Mouse (Mus musculus) midbrain, embryonic 14.5 days (tissue): ENCODE data around the gene Hsd3b5. TPM values are rescaled to one million over a fixed set of nuclear protein-coding genes. Genes with fewer than 3 reads are reported as not detected.
A peak's percentile ranks its signal among the peaks of the same experiment; 100 is the strongest.
"Not testable (repeated sequence)": the region's sequence is repeated elsewhere in the genome, so short reads cannot be mapped to it uniquely, and the experiment has no call there.

Source experiments
- ATAC-seq: fragments of 200-750 bp; cut with Nextera tagmentation; 2 replicates; pipeline ENCODE4 v1.8.0; 2017; ENCODE audit warnings: moderate number of reproducible peaks, moderate library complexity; ENCODE audit not compliant: low FRiP score, low TSS enrichment
- DNase-seq: peaks from one replicate; pipeline ENCODE4 v3.0.0-alpha.2; 2015
- H3K27ac ChIP-seq: fragments of 300-500 bp; sonication (generic); replicated peaks from 2 replicates; pipeline ENCODE4 v1.5.1; 2014; ENCODE audit warnings: mild to moderate bottlenecking, low read depth, low read length, moderate library complexity
- H3K27me3 ChIP-seq: fragments of 300-500 bp; sonication (generic); 2 replicates; pipeline ENCODE4 v1.6.1; 2014; ENCODE audit warnings: low read length, control low read depth, mixed read lengths; ENCODE audit not compliant: control insufficient read depth, insufficient read depth
- H3K36me3 ChIP-seq: fragments of 300-500 bp; sonication (generic); 2 replicates; pipeline ENCODE4 v1.6.1; 2014; ENCODE audit warnings: low read length, control low read depth; ENCODE audit not compliant: control insufficient read depth, insufficient read depth
- H3K4me1 ChIP-seq: fragments of 300-500 bp; sonication (generic); 2 replicates; pipeline ENCODE4 v1.6.1; 2014; ENCODE audit warnings: mild to moderate bottlenecking, antibody characterized with exemption, low read length, control low read depth; ENCODE audit not compliant: control insufficient read depth, insufficient read depth
- H3K4me2 ChIP-seq: fragments of 300-500 bp; sonication (generic); 2 replicates; pipeline ENCODE4 v1.6.1; 2014; ENCODE audit warnings: mild to moderate bottlenecking, low read length, moderate library complexity
- H3K4me3 ChIP-seq: fragments of 300-500 bp; sonication (generic); replicated peaks from 2 replicates; pipeline ENCODE4 v1.5.1; 2014; ENCODE audit warnings: low read depth, low read length
- H3K9ac ChIP-seq: fragments of 300-500 bp; sonication (generic); replicated peaks from 2 replicates; pipeline ENCODE4 v1.6.1; 2014; ENCODE audit warnings: mild to moderate bottlenecking, low read length, moderate library complexity
- H3K9me3 ChIP-seq: fragments of 300-500 bp; sonication (generic); 2 replicates; pipeline ENCODE4 v1.6.1; 2016; ENCODE audit warnings: low read length, control low read depth, mixed read lengths; ENCODE audit not compliant: control insufficient read depth
- WGBS: fragments of 180-500 bp; shearing (Covaris S2); extraction: QIAGEN DNeasy Blood & Tissue Kit; methylation state at CpG from one replicate; pipeline ENCODE4 v1.1.7; 2014; 5-methylcytosine and 5-hydroxymethylcytosine counted together
- polyA plus RNA-seq: library from polyadenylated mRNA; unstranded; fragments of >200 nt; fragmentation: Nextera tagmentation; extraction: Ambion mirVana; gene quantifications from 2 replicates; pipeline ENCODE4 v1.2.1, GENCODE M21; 2014

Hsd3b5 gene
- polyA plus RNA-seq = not detected in 2 replicates

DNA sequence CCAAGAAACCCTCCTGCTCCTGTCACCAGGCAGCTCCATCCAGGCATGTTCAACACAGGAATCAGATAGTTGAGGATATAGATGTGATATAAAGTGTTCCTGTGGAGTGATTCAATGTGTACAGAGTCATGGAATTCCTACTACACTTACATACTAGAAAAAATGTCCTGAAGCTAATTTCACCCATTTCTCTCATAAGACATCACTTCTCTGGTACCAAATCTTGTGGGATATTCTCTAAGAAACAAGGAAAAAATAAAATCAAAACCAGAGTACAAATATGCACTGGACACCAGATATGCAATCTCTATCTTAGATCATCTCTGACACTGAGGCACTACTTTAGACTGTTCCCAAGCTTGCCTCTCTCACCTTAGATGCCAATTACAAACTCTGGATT lies at the start of gene Hsd3b5:
TSS of gene Hsd3b5 (minus strand) at position 101 of the 400 bp plus-strand sequence.
- Histone ChIP-seq H3K27ac (no peak within 1 kb of the TSS), H3K4me2 (no peak within 1 kb of the TSS), H3K9ac (no peak within 1 kb of the TSS), H3K4me3 (no peak within 1 kb of the TSS), H3K9me3 (no peaks in the 10 kb centered on the region), H3K4me1 (no peaks in the 10 kb centered on the region), H3K36me3 (no peaks in the 10 kb centered on the region), H3K27me3 (no peaks in the 10 kb centered on the region)
- no peak for ATAC-seq
- no peak for DNase-seq

DNA sequence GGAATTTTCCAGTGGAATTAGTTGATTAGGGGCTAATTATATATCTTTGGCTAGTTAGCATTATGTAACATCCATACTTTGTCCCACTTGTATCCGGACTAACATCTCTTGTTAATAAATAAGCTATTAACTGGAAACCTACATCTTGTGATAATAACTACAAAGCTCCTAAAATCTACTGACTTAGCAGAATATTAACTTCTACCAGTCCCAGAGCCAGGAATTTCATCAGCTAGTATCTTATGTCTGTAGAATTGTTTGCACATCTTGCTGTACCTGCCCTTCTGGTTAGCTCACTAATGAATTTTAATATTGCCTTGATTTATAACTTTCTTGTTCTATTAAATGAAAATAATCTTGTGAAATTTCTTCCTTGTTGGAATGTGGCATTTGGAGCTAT lies 5.1 kb upstream of the Hsd3b5 start:
- H3K27me3 ChIP-seq = no peaks in the 10 kb centered on the region
- ATAC-seq (no peak), DNase-seq (no peak)
- no peaks in the 10 kb centered on the region for H3K9me3 ChIP-seq
- H3K27ac ChIP-seq = no peak overlapping the region
- H3K9ac ChIP-seq = no peak overlapping the region
- H3K4me2 ChIP-seq = no peak overlapping the region
- no peaks in the 10 kb centered on the region for H3K4me1 ChIP-seq
- H3K36me3 ChIP-seq = no peaks in the 10 kb centered on the region
- H3K4me3 ChIP-seq = no peak overlapping the region
- whole genome bisulfite sequencing = 94% methylated on average over 1 of the region's 1 CpGs

- H3K4me2 ChIP-seq = no peak overlapping the region
- ATAC-seq (no peak), DNase-seq (no peak)
- H3K4me1 ChIP-seq = no peaks in the 10 kb centered on the region
- H3K9me3 ChIP-seq = no peaks in the 10 kb centered on the region
- H3K27me3 ChIP-seq = no peaks in the 10 kb centered on the region
- H3K27ac ChIP-seq = no peak overlapping the region
- H3K36me3 ChIP-seq = no peaks in the 10 kb centered on the region
- WGBS = 87% methylated on average over 3 of the region's 3 CpGs
- no peak overlapping the region for H3K4me3 ChIP-seq
- no peak overlapping the region for H3K9ac ChIP-seq
Observed at GRCm38 (mm10) chr3:98629633-98630032, 419 bp downstream of the Hsd3b5 start.

DNA sequence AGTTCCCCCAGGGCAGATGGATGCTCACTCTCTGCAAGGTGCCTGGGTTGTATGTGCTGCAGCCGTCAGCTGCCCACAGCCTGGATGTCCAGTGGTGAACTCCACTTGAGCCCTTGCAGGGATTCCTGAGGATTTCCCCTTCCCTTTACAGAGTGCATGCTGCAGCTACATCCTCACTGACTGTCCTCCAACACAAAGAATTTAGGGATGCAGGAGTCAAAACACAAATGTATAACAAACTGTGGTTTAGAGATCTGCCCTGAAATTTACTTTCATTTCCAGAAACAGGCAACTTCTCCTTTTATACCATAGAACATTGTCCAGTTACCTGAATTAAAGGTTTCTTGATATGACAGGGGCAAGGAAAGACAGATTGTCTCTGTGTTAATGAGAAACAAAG lies 13.3 kb downstream of the Hsd3b5 start:
- not testable (repeated sequence) for H3K4me3 ChIP-seq, H3K9me3 ChIP-seq
- 75% methylated on average over 1 of the region's 1 CpGs for WGBS

GRCm38 (mm10) chr3:98616244-98616643 lies 13.8 kb downstream of the Hsd3b5 start:
- H3K27me3 ChIP-seq, H3K27ac ChIP-seq, H3K4me3 ChIP-seq, H3K9me3 ChIP-seq, H3K4me1 ChIP-seq, H3K36me3 ChIP-seq, DNase-seq, H3K4me2 ChIP-seq, H3K9ac ChIP-seq: not testable (repeated sequence)
- 19% methylated on average over 2 of the region's 2 CpGs for WGBS
- ATAC-seq = peak; percentile 47; the same call in 1 of the 2 replicates

More for the DNA sequence above, 13.3 kb downstream of the Hsd3b5 start:
- ATAC-seq, H3K4me2 ChIP-seq, H3K27me3 ChIP-seq, H3K9ac ChIP-seq, H3K4me1 ChIP-seq, H3K27ac ChIP-seq, DNase-seq, H3K36me3 ChIP-seq: not testable (repeated sequence)

DNA sequence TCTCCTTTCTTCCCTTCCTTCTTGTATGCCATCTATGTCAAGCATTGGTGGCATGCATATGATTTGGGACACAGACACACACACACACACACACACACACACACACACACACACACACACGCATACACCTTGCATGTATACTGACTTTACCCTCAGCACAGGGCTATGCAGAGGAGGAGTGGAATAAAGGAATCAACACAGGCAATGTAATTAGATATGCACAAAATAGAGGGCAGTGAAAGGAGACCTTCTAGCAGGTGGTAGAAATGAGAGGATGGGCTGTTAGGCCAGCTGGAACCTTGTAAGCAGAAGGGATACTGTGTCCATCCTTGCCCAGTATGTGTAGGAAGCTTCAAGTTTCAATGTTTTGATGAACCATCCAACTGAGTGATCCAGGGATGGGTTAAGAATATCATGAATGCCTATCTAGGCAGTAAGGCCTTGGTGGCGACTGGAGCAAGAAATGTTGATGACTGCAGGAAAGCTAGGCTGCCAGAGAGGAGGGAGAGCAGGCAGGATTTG lies 15.6 kb downstream of the Hsd3b5 start:
- H3K27me3 ChIP-seq, H3K4me1 ChIP-seq, H3K9me3 ChIP-seq, ATAC-seq, H3K36me3 ChIP-seq, H3K9ac ChIP-seq, DNase-seq, H3K4me3 ChIP-seq, H3K27ac ChIP-seq, H3K4me2 ChIP-seq: not testable (repeated sequence)
- 71% methylated on average over 2 of the region's 2 CpGs for WGBS

GRCm38 (mm10) chr3:98613963-98614362 lies 16.1 kb downstream of the Hsd3b5 start:
- H3K36me3 ChIP-seq = no peaks in the 10 kb centered on the region
- DNase-seq (no peak), ATAC-seq (no peak)
- no peak overlapping the region for H3K27ac ChIP-seq
- H3K4me3 ChIP-seq = no peak overlapping the region
- H3K9ac ChIP-seq = no peak overlapping the region
- no peaks in the 10 kb centered on the region for H3K4me1 ChIP-seq
- H3K9me3 ChIP-seq = no peaks in the 10 kb centered on the region
- no peak overlapping the region for H3K4me2 ChIP-seq
- H3K27me3 ChIP-seq = no peaks in the 10 kb centered on the region

DNA sequence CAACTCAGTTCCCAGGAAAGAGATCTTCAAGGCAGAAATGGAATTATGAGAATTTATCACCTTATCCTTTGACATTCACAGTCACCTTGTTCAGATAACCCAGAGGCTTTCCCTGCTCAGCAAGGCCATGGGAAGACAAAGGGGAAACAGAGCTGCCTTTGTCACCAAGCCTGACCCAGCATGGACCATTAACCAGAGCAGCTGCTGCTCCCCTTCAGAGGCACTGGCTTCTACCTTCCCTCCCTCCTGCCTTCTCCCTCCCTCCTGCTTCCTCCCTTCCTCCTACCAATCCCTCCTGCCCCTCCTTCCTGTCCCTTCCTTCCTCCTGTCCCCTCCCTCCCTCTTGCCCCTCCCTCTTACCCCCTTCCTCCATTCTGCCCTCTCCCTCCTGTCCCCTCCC lies 16.5 kb downstream of the Hsd3b5 start:
- H3K9ac ChIP-seq, H3K36me3 ChIP-seq, H3K4me2 ChIP-seq, H3K27ac ChIP-seq, H3K4me1 ChIP-seq, DNase-seq, H3K9me3 ChIP-seq, H3K4me3 ChIP-seq, ATAC-seq, H3K27me3 ChIP-seq: not testable (repeated sequence)

- no peak within 1 kb of the TSS for H3K4me3 ChIP-seq
- H3K9me3 ChIP-seq = no peaks in the 10 kb centered on the region
- ATAC-seq (no peak), DNase-seq (no peak)
- no peak within 1 kb of the TSS for H3K9ac ChIP-seq
- H3K36me3 ChIP-seq = no peaks in the 10 kb centered on the region
- H3K27me3 ChIP-seq = no peaks in the 10 kb centered on the region
- no peaks in the 10 kb centered on the region for H3K4me1 ChIP-seq
- no peak within 1 kb of the TSS for H3K4me2 ChIP-seq
- H3K27ac ChIP-seq = no peak within 1 kb of the TSS
Observed at GRCm38 (mm10) chr3:98588707-98589106, 41.3 kb downstream of the Hsd3b5 start, which contains the start of gene Gm10681. TSS of gene Gm10681 (minus strand) at chr3:98588807.
